Mouse (Mus musculus) liver, adult 2 months (tissue): Measurements from ENCODE around the gene Ccdc80. TPM values are rescaled to one million over a fixed set of nuclear protein-coding genes. Genes with fewer than 3 reads are reported as not detected.

ENCODE experiments used
- DNase-seq: peaks from one replicate; pipeline ENCODE4 v3.0.0-alpha.2; 2011; ENCODE audit warnings: low read depth, low spot score; ENCODE audit errors: extremely low read depth
- H3K27ac ChIP-seq: fragments of 200-500 bp; replicated peaks from 2 replicates; pipeline ENCODE4 v1.5.1; 2012; ENCODE audit warnings: low read depth, mild to moderate bottlenecking, control low read depth, inconsistent platforms, low read length; ENCODE audit not compliant: insufficient read depth
- H3K27me3 ChIP-seq: fragments of 200-500 bp; 2 replicates; pipeline ENCODE4 v1.6.1; 2012; ENCODE audit warnings: mild to moderate bottlenecking, moderate library complexity, low read length, inconsistent platforms; ENCODE audit not compliant: control insufficient read depth, insufficient read depth
- H3K36me3 ChIP-seq: fragments of 200-500 bp; 2 replicates; pipeline ENCODE4 v1.6.1; 2012; ENCODE audit warnings: low read length, inconsistent platforms; ENCODE audit not compliant: control insufficient read depth, insufficient read depth
- H3K4me1 ChIP-seq: fragments of 200-500 bp; 2 replicates; pipeline ENCODE4 v1.6.1; 2011; ENCODE audit warnings: low read length; ENCODE audit not compliant: control insufficient read depth, insufficient read depth
- H3K4me3 ChIP-seq: fragments of 200-500 bp; 2 replicates; pipeline ENCODE4 v1.5.1; 2011; ENCODE audit warnings: low read depth, mild to moderate bottlenecking, control low read depth, low read length, moderate library complexity; ENCODE audit not compliant: insufficient read depth
- H3K79me2 ChIP-seq: fragments of 200-500 bp; 2 replicates; pipeline ENCODE4 v1.6.1; 2012; ENCODE audit warnings: inconsistent platforms, mild to moderate bottlenecking, low read length, moderate library complexity; ENCODE audit not compliant: control insufficient read depth, insufficient read depth
- H3K9ac ChIP-seq: fragments of 200-500 bp; 2 replicates; pipeline ENCODE4 v1.6.1; 2012; ENCODE audit warnings: low read depth, mild to moderate bottlenecking, control low read depth, inconsistent platforms, low read length
- CTCF ChIP-seq: fragments of 200-500 bp; IDR thresholded peaks from 2 replicates; pipeline ENCODE4 v1.5.1; 2011; ENCODE audit warnings: low read depth, low read length, control low read depth
- POLR2A ChIP-seq: fragments of 200-500 bp; IDR thresholded peaks from 2 replicates; pipeline ENCODE4 v1.6.1; 2011; ENCODE audit warnings: low read length, control low read depth; ENCODE audit not compliant: insufficient read depth; ENCODE audit errors: extremely low read depth
- WGBS: fragments of 180-500 bp; shearing (Covaris S2); methylation state at CpG from one replicate; pipeline ENCODE4 v1.1.7; 2018; 5-methylcytosine and 5-hydroxymethylcytosine counted together
- polyA plus RNA-seq: library from polyadenylated mRNA; depleted of rRNA; stranded (reverse); fragments of >200 nt; gene quantifications from 2 replicates; pipeline ENCODE4 v1.2.3, GENCODE M21; 2012; rRNA removed
- total RNA-seq: library from RNA; depleted of rRNA; stranded (reverse); fragments of >200 nt; gene quantifications from 2 replicates; pipeline ENCODE4 v1.2.3, GENCODE M21; 2014; rRNA removed

Ccdc80 gene
- total RNA-seq, result 8.2 and 9.3 TPM in 2 replicates
- polyA plus RNA-seq, result 3.6 and 4.5 TPM in 2 replicates

GRCm38 (mm10) chr16:45093137-45093731 is at the start of gene Ccdc80:
Gene Ccdc80, plus strand, starts transcription at chr16:45093402.
- DNase-seq, result no peak
- peak within 1 kb of the TSS; percentile 47 for H3K9ac ChIP-seq
- no peaks in the 10 kb centered on the region for H3K36me3 ChIP-seq
- no peaks in the 10 kb centered on the region for H3K79me2 ChIP-seq
- H3K27ac ChIP-seq, result peak within 1 kb of the TSS; percentile 66
- 26% methylated on average over 6 of the region's 6 CpGs for WGBS
- H3K27me3 ChIP-seq, result no peaks in the 10 kb centered on the region
- TF ChIP-seq CTCF, result no peak
- no peaks in the 10 kb centered on the region for H3K4me1 ChIP-seq
- H3K4me3 ChIP-seq, result peak within 1 kb of the TSS; percentile 50

GRCm38 (mm10) chr16:45044844-45045243 is 48.4 kb upstream of the Ccdc80 start:
- no peaks in the 10 kb centered on the region for H3K27me3 ChIP-seq
- no peaks in the 10 kb centered on the region for H3K79me2 ChIP-seq
- H3K9ac ChIP-seq, result no peak overlapping the region
- no peak for TF ChIP-seq CTCF
- no peak for TF ChIP-seq POLR2A
- 44% methylated on average over 3 of the region's 3 CpGs for WGBS
- H3K4me3 ChIP-seq, result no peak overlapping the region
- no peak for DNase-seq
- H3K27ac ChIP-seq, result no peak overlapping the region
- no peaks in the 10 kb centered on the region for H3K36me3 ChIP-seq
- H3K4me1 ChIP-seq, result no peaks in the 10 kb centered on the region

GRCm38 (mm10) chr16:45057222-45057621 is 36.0 kb upstream of the Ccdc80 start:
- 96% methylated on average over 7 of the region's 7 CpGs for WGBS
- Histone ChIP-seq H3K4me3 (no peak overlapping the region), H3K9ac (no peak overlapping the region), H3K4me1 (no peaks in the 10 kb centered on the region), H3K27ac (no peak overlapping the region), H3K79me2 (no peaks in the 10 kb centered on the region), H3K27me3 (no peaks in the 10 kb centered on the region), H3K36me3 (no peaks in the 10 kb centered on the region)
- no peak for DNase-seq
- TF ChIP-seq POLR2A (no peak), CTCF (no peak)

GRCm38 (mm10) chr16:45057922-45058321 is 35.3 kb upstream of the Ccdc80 start:
- Histone ChIP-seq H3K9ac (no peak overlapping the region), H3K79me2 (no peaks in the 10 kb centered on the region), H3K36me3 (no peaks in the 10 kb centered on the region), H3K4me1 (no peaks in the 10 kb centered on the region), H3K27ac (no peak overlapping the region), H3K27me3 (no peaks in the 10 kb centered on the region), H3K4me3 (no peak overlapping the region)
- DNase-seq, result no peak
- WGBS, result 78% methylated on average over 4 of the region's 4 CpGs
- TF ChIP-seq POLR2A (no peak), CTCF (no peak)

GRCm38 (mm10) chr16:45061140-45061539 is 32.1 kb upstream of the Ccdc80 start:
- Histone ChIP-seq H3K9ac (no peak overlapping the region), H3K79me2 (no peaks in the 10 kb centered on the region), H3K27me3 (no peaks in the 10 kb centered on the region), H3K36me3 (no peaks in the 10 kb centered on the region), H3K4me1 (no peaks in the 10 kb centered on the region), H3K27ac (no peak overlapping the region), H3K4me3 (no peak overlapping the region)
- TF ChIP-seq POLR2A (no peak), CTCF (no peak)
- no peak for DNase-seq
- 49% methylated on average over 3 of the region's 3 CpGs for WGBS

GRCm38 (mm10) chr16:45070383-45071083 is 22.7 kb upstream of the Ccdc80 start:
- Histone ChIP-seq H3K27ac (no peak overlapping the region), H3K79me2 (no peaks in the 10 kb centered on the region), H3K9ac (no peak overlapping the region), H3K27me3 (no peaks in the 10 kb centered on the region), H3K36me3 (no peaks in the 10 kb centered on the region), H3K4me3 (no peak overlapping the region), H3K4me1 (no peaks in the 10 kb centered on the region)
- no peak for TF ChIP-seq POLR2A
- TF ChIP-seq CTCF, result no peak
- 80% methylated on average over 8 of the region's 8 CpGs for whole genome bisulfite sequencing
- DNase-seq, result no peak
